25 mouse cellular contexts compared by ENCODE assay signal in genomic region chr14:88801328-88801727, GRCm38 (mm10).
A peak's percentile ranks its signal among the peaks of the same experiment; 100 is the strongest.
DNase-seq lines count a peak whose midpoint lies in the region; ATAC-seq and TF ChIP-seq lines count a peak whose summit lies in the region.
"Had no signal": no experiment of that assay in that cellular context is flagged by ENCODE, and none has a peak within 500 bp of the region (broad histone marks: within the 10 kb centered on the region; RNA-seq: fewer than 3 reads in every experiment).

No protein-coding gene starts in this region.

- no peaks in the 10 kb centered on the region for H3K27me3 ChIP-seq in forebrain, postnatal 0 days (ENCODE audit: insufficient read depth, low read length)
- H3K27me3 ChIP-seq in forebrain, embryonic 10.5 days (ENCODE audit: poor library complexity, severe bottlenecking) = no peaks in the 10 kb centered on the region
- H3K27me3 ChIP-seq: CH12.LX; embryonic facial prominence, embryonic 13.5 days; embryonic facial prominence, embryonic 15.5 days; forebrain, embryonic 13.5 days; Patski had no signal

- no peak for DNase-seq in forebrain, postnatal 0 days
- no peak for DNase-seq in forebrain, embryonic 10.5 days (ENCODE audit: extremely low spot score, low spot score)
- no peak for DNase-seq in layer of hippocampus, adult 2 months (ENCODE audit: low spot score in 2 of 2)
- DNase-seq in layer of hippocampus, adult 9-10 months (ENCODE audit: low spot score) = no peak
- peak; percentile 45 for DNase-seq in brain, embryonic 14.5 days (ENCODE audit: low read depth)
- no peak for DNase-seq in cerebellum, adult 18-20 months
- no peak for DNase-seq in B cell, adult 2 months
- DNase-seq: adrenal gland, adult 8-10 months; adrenal gland, postnatal 14 days; adrenal gland, postnatal 36 days; cerebellum, adult 11-12 months; cerebellum, adult 8-10 months; cerebellum, adult 9-11 months; cerebellum, postnatal 14 days; cerebellum, postnatal 36 days; embryo, embryonic 11 days had no signal

- no peak; the same call in 1 of the 2 replicates for ATAC-seq in forebrain, postnatal 0 days
- ATAC-seq: activated CD4-positive, CD25-positive, alpha-beta regulatory T cell, adult 4 months; CD4-positive, CD25-positive, alpha-beta regulatory T cell, adult 4 months; Patski had no signal

- 63% methylated on average over 1 of the region's 1 CpGs for WGBS in forebrain, postnatal 0 days
- 85% methylated on average over 1 of the region's 1 CpGs for WGBS in forebrain, embryonic 10.5 days

- 0 out of 2 replicates have a peak overlapping the region, but pooled peaks have one; percentile 31 for H3K27ac ChIP-seq in forebrain, postnatal 0 days (ENCODE audit: low read depth, low read length)
- no peak overlapping the region for H3K27ac ChIP-seq in forebrain, embryonic 10.5 days
- H3K27ac ChIP-seq in layer of hippocampus, adult 2 months = peak overlapping the region; percentile 39; the same call in 1 of the 2 replicates
- H3K27ac ChIP-seq: embryonic facial prominence, embryonic 13.5 days; embryonic facial prominence, embryonic 15.5 days; forebrain, embryonic 13.5 days had no signal

- H3K4me3 ChIP-seq in forebrain, postnatal 0 days (ENCODE audit: low read depth, low read length) = no peak overlapping the region
- no peak overlapping the region for H3K4me3 ChIP-seq in forebrain, embryonic 10.5 days
- no peak overlapping the region for H3K4me3 ChIP-seq in layer of hippocampus, adult 2 months
- H3K4me3 ChIP-seq: embryonic facial prominence, embryonic 13.5 days; embryonic facial prominence, embryonic 15.5 days; erythroblast, embryonic 14.5 days; forebrain, embryonic 13.5 days had no signal

- H3K4me2 ChIP-seq in forebrain, postnatal 0 days (ENCODE audit: low read depth) = no peak overlapping the region
- H3K4me2 ChIP-seq: embryonic facial prominence, embryonic 13.5 days; embryonic facial prominence, embryonic 15.5 days; forebrain, embryonic 13.5 days had no signal

- no peak overlapping the region for H3K9ac ChIP-seq in forebrain, postnatal 0 days
- H3K9ac ChIP-seq: embryonic facial prominence, embryonic 13.5 days; embryonic facial prominence, embryonic 15.5 days; forebrain, embryonic 13.5 days had no signal

- no peak for TF ChIP-seq POLR2A in brain, embryonic 14.5 days (IDR thresholded peaks at IDR 0.05; ENCODE audit: borderline replicate concordance, extremely low read depth, insufficient read depth, insufficient read length, poor library complexity, severe bottlenecking)

- no peak for TF ChIP-seq CTCF in forebrain, postnatal 0 days (IDR thresholded peaks at IDR 0.05; ENCODE audit: low read depth)
- no peak for TF ChIP-seq CTCF in layer of hippocampus, adult 2 months (conservative IDR thresholded peaks at IDR 0.05)
- TF ChIP-seq CTCF in brain, embryonic 14.5 days (IDR thresholded peaks at IDR 0.05; ENCODE audit: borderline replicate concordance, extremely low read depth, insufficient read depth, insufficient read length) = no peak

- H3K4me1 ChIP-seq in forebrain, postnatal 0 days (ENCODE audit: insufficient read depth) = no peaks in the 10 kb centered on the region
- H3K4me1 ChIP-seq in forebrain, embryonic 10.5 days = no peaks in the 10 kb centered on the region
- H3K4me1 ChIP-seq: embryonic facial prominence, embryonic 13.5 days; embryonic facial prominence, embryonic 15.5 days; forebrain, embryonic 13.5 days had no signal

- H3K9me3 ChIP-seq in forebrain, postnatal 0 days (ENCODE audit: low read length) = no peaks in the 10 kb centered on the region
- no peaks in the 10 kb centered on the region for H3K9me3 ChIP-seq in forebrain, embryonic 10.5 days
- H3K9me3 ChIP-seq: embryonic facial prominence, embryonic 13.5 days; embryonic facial prominence, embryonic 15.5 days; forebrain, embryonic 13.5 days had no signal

- no peaks in the 10 kb centered on the region for H3K36me3 ChIP-seq in forebrain, postnatal 0 days (ENCODE audit: insufficient read depth)
- no peaks in the 10 kb centered on the region for H3K36me3 ChIP-seq in forebrain, embryonic 10.5 days (replicated peaks)
- H3K36me3 ChIP-seq: embryonic facial prominence, embryonic 13.5 days; embryonic facial prominence, embryonic 15.5 days; G1E had no signal
